In genomic region chr17:24461580-24461979, GRCm38 (mm10) we compare ENCODE assay signal across 10 mouse cellular contexts. TPM values are rescaled to one million over a fixed set of nuclear protein-coding genes. Genes with fewer than 3 reads are reported as not detected.
DNase-seq lines count a peak whose midpoint lies in the region; ATAC-seq and TF ChIP-seq lines count a peak whose summit lies in the region.
"Had no signal": no experiment of that assay in that cellular context is flagged by ENCODE, and none has a peak within 500 bp of the region (broad histone marks: within the 10 kb centered on the region; RNA-seq: fewer than 3 reads in every experiment).

No protein-coding gene starts in this region.

- H3K27me3 ChIP-seq in MEL (ENCODE audit: control insufficient read depth in 1 of 2, insufficient read depth in 2 of 2, low read length in 2 of 2) = no peaks in the 10 kb centered on the region
- H3K27me3 ChIP-seq: hindbrain, embryonic 12.5 days; megakaryocyte, embryonic 14.5 days had no signal

- no peak overlapping the region for H3K4me3 ChIP-seq in left cerebral cortex, adult 2 months
- no peak overlapping the region for H3K4me3 ChIP-seq in MEL (ENCODE audit: control insufficient read depth in 1 of 2, insufficient read depth in 1 of 2, low read depth in 2 of 2, low read length in 2 of 2)
- H3K4me3 ChIP-seq: hindbrain, embryonic 12.5 days; megakaryocyte, embryonic 14.5 days had no signal

- intact Hi-C loops in left cerebral cortex, adult 2 months (cut with DNase I) = no loop called here

- H3K36me3 ChIP-seq in MEL (ENCODE audit: control insufficient read depth in 1 of 2, insufficient read depth in 2 of 2, low read length in 2 of 2) = peaks cover 0 to 5% of the 10 kb centered on the region in 2 experiments; a peak in 2 of 4 replicates
- H3K36me3 ChIP-seq: hindbrain, embryonic 12.5 days had no signal

- TF ChIP-seq EP300 in MEL (IDR thresholded peaks at IDR 0.05; ENCODE audit: low read depth in 1 of 2, low read length in 2 of 2) = no peak

- peak; percentile 82 for ATAC-seq in megakaryocyte-erythroid progenitor cell, adult 5-6 weeks (replicated peaks; ENCODE audit: low FRiP score, low TSS enrichment, poor library complexity, severe bottlenecking)

- no peak overlapping the region for H3K9ac ChIP-seq in MEL (ENCODE audit: control insufficient read depth, low read depth, low read length, poor library complexity, severe bottlenecking)
- H3K9ac ChIP-seq: hindbrain, embryonic 12.5 days had no signal

- peak; percentile 47 for TF ChIP-seq CTCF in left cerebral cortex, adult 2 months (IDR thresholded peaks at IDR 0.05)
- TF ChIP-seq CTCF in MEL (IDR thresholded peaks at IDR 0.05 in 2 of 3, conservative IDR thresholded peaks at IDR 0.05 in 1 of 3; ENCODE audit: control insufficient read depth in 1 of 3, insufficient read depth in 1 of 3, low read depth in 2 of 3, low read length in 3 of 3, poor library complexity in 1 of 3, severe bottlenecking in 1 of 3) = peak; percentile 50 to 87 (median 54)

- peak; percentile 81 for TF ChIP-seq RAD21 in MEL (IDR thresholded peaks at IDR 0.05; ENCODE audit: low read depth, low read length)

- no peak for TF ChIP-seq POLR2A in MEL (IDR thresholded peaks at IDR 0.05; ENCODE audit: control insufficient read depth in 1 of 2, insufficient read depth in 1 of 2, low read depth in 1 of 2, low read length in 2 of 2, poor library complexity in 1 of 2)

- H3K9me3 ChIP-seq in MEL (replicated peaks; ENCODE audit: insufficient read depth, low read length) = no peaks in the 10 kb centered on the region
- H3K9me3 ChIP-seq: hindbrain, embryonic 12.5 days; megakaryocyte, embryonic 14.5 days had no signal

- peaks cover 0 to 12% of the 10 kb centered on the region in 2 experiments; a peak in 3 of 4 replicates for H3K4me1 ChIP-seq in MEL (ENCODE audit: control insufficient read depth in 1 of 2, insufficient read depth in 2 of 2, low read length in 2 of 2)
- H3K4me1 ChIP-seq: hindbrain, embryonic 12.5 days had no signal

- no peak for DNase-seq in left cerebral cortex, adult 2 months (ENCODE audit: extremely low spot score in 1 of 2, low spot score in 2 of 2)
- no peak for DNase-seq in left cerebral cortex, adult 11 months (ENCODE audit: low spot score)
- DNase-seq in MEL (ENCODE audit: low read depth, low spot score) = peak; percentile 81
- peak; percentile 68 for DNase-seq in c-Kit-positive CD71-positive TER-119-negative erythroid progenitor cells, embryonic 14.5 days (ENCODE audit: low read depth)
- DNase-seq in spleen, adult 18-20 months = no peak
- DNase-seq in testis, postnatal 10 days (ENCODE audit: low spot score) = no peak
- DNase-seq in frontal cortex, postnatal 36 days (ENCODE audit: low spot score in 2 of 2) = no peak

- no peak overlapping the region for H3K27ac ChIP-seq in left cerebral cortex, adult 2 months
- no peak overlapping the region for H3K27ac ChIP-seq in MEL (ENCODE audit: control insufficient read depth, low read depth, low read length)
- H3K27ac ChIP-seq: hindbrain, embryonic 12.5 days had no signal

- H3K79me2 ChIP-seq in MEL (ENCODE audit: control insufficient read depth, insufficient read depth, low read length, poor library complexity) = peaks cover under 1% of the 10 kb centered on the region; the same call in 1 of the 2 replicates

TF ChIP-seq in MEL, 35 proteins besides CTCF, POLR2A, EP300 and RAD21:
- TF ChIP-seq TBP (IDR thresholded peaks at IDR 0.05; ENCODE audit: low read depth, low read length) (no peak), ETS1 (IDR thresholded peaks at IDR 0.05; ENCODE audit: low read depth, low read length) (no peak), ZC3H11A (IDR thresholded peaks at IDR 0.05; ENCODE audit: low read depth, low read length) (peak; percentile 62), SIN3A (IDR thresholded peaks at IDR 0.05; ENCODE audit: low read length) (0 out of 2 replicates have a peak, but pooled peaks have one; percentile 23), SMC3 (IDR thresholded peaks at IDR 0.05; ENCODE audit: low read depth, low read length) (peak; percentile 73)

RNA-seq across cellular contexts. Expression of gene E4f1, which starts 8.5 kb away (rescaled TPM):
- total RNA-seq in left cerebral cortex, adult 2 months (2021) = 10 to 100 TPM; 37.7 to 41.7 TPM
- total RNA-seq in MEL (2012; rRNA removed) = 24.3 and 26.0 TPM in 2 replicates
- polyA plus RNA-seq in MEL (2012; ENCODE audit: insufficient read depth in 1 of 2, insufficient read length in 2 of 2, low read depth in 1 of 2, low replicate concordance in 2 of 2, missing spikeins in 1 of 2) = 10 to 100 TPM in 1 of 2 experiments, not detected in 1; 37.1 TPM
- total RNA-seq in megakaryocyte-erythroid progenitor cell, adult 5-6 weeks (2014; fragmentation: Nextera tagmentation) = 47.7 and 60.9 TPM in 2 replicates
- total RNA-seq in megakaryocyte-erythroid progenitor cell, adult 5-6 weeks (2017) = 10.5 and 20.8 TPM in 2 replicates

RNA-seq across cellular contexts. Expression of gene Pgp, which starts 8.6 kb away (rescaled TPM):
- 10 to 100 TPM; 65.8 to 69.6 TPM for total RNA-seq in left cerebral cortex, adult 2 months (2021)
- 16.6 and 19.3 TPM in 2 replicates for total RNA-seq in MEL (2012; rRNA removed)
- polyA plus RNA-seq in MEL (2012; ENCODE audit: insufficient read depth in 1 of 2, insufficient read length in 2 of 2, low read depth in 1 of 2, low replicate concordance in 2 of 2, missing spikeins in 1 of 2) = 10 to 100 TPM in 1 of 2 experiments, not detected in 1; 55.0 TPM
- 32.8 and 43.6 TPM in 2 replicates for total RNA-seq in megakaryocyte-erythroid progenitor cell, adult 5-6 weeks (2014; fragmentation: Nextera tagmentation)
- total RNA-seq in megakaryocyte-erythroid progenitor cell, adult 5-6 weeks (2017) = 21.9 and 23.4 TPM in 2 replicates

RNA-seq across cellular contexts. Expression of gene Bricd5, which starts 12.1 kb away (rescaled TPM):
- total RNA-seq in left cerebral cortex, adult 2 months (2021) = 1 to 10 TPM; 1.7 to 1.9 TPM
- 1.1 and 2.0 TPM in 2 replicates for total RNA-seq in MEL (2012; rRNA removed)
- polyA plus RNA-seq in MEL (2012; ENCODE audit: insufficient read depth in 1 of 2, insufficient read length in 2 of 2, low read depth in 1 of 2, low replicate concordance in 2 of 2, missing spikeins in 1 of 2) = under 1 TPM in 1 of 2 experiments, not detected in 1; 0.82 TPM
- total RNA-seq in megakaryocyte-erythroid progenitor cell, adult 5-6 weeks (2014; fragmentation: Nextera tagmentation) = not detected in 2 replicates
- total RNA-seq in megakaryocyte-erythroid progenitor cell, adult 5-6 weeks (2017) = 0.80 TPM in 1 of 2 replicates, not detected in the other

RNA-seq across cellular contexts. Expression of gene Mlst8, which starts 17.3 kb away (rescaled TPM):
- 10 to 100 TPM; 34.5 to 37.1 TPM for total RNA-seq in left cerebral cortex, adult 2 months (2021)
- total RNA-seq in MEL (2012; rRNA removed) = 28.5 and 35.4 TPM in 2 replicates
- polyA plus RNA-seq in MEL (2012; ENCODE audit: insufficient read depth in 1 of 2, insufficient read length in 2 of 2, low read depth in 1 of 2, low replicate concordance in 2 of 2, missing spikeins in 1 of 2) = 10 to 100 TPM in 1 of 2 experiments, not detected in 1; 57.3 TPM
- total RNA-seq in megakaryocyte-erythroid progenitor cell, adult 5-6 weeks (2014; fragmentation: Nextera tagmentation) = 35.8 and 38.7 TPM in 2 replicates
- 17.2 and 36.1 TPM in 2 replicates for total RNA-seq in megakaryocyte-erythroid progenitor cell, adult 5-6 weeks (2017)

RNA-seq across cellular contexts. Expression of gene Dnase1l2, which starts 18.7 kb away (rescaled TPM):
- 10 to 100 TPM in 1 of 2 experiments, 1 to 10 TPM in 1; 6.8 to 14.8 TPM for total RNA-seq in left cerebral cortex, adult 2 months (2021)
- total RNA-seq in MEL (2012; rRNA removed) = 0.49 and 0.62 TPM in 2 replicates
- 1 to 10 TPM in 1 of 2 experiments, not detected in 1; 1.8 TPM for polyA plus RNA-seq in MEL (2012; ENCODE audit: insufficient read depth in 1 of 2, insufficient read length in 2 of 2, low read depth in 1 of 2, low replicate concordance in 2 of 2, missing spikeins in 1 of 2)
- 1.2 and 5.0 TPM in 2 replicates for total RNA-seq in megakaryocyte-erythroid progenitor cell, adult 5-6 weeks (2014; fragmentation: Nextera tagmentation)
- 0.34 and 2.9 TPM in 2 replicates for total RNA-seq in megakaryocyte-erythroid progenitor cell, adult 5-6 weeks (2017)

Comparison
In these comparisons a context has a peak if more than half of its experiments do, and no peak if none do; other contexts are left out.
1. DNase-seq: peak in MEL (single experiment) and c-Kit-positive CD71-positive TER-119-negative erythroid progenitor cells, embryonic 14.5 days (single experiment); none in left cerebral cortex, adult 2 months (0 of 2), left cerebral cortex, adult 11 months (single experiment), spleen, adult 18-20 months (0 of 2), testis, postnatal 10 days (single experiment) and frontal cortex, postnatal 36 days (0 of 2).